Mouse (Mus musculus): ENCODE measurements around the gene Cep128.
A peak's percentile ranks its signal among the peaks of the same experiment; 100 is the strongest.

The Cep128 gene

DNA sequence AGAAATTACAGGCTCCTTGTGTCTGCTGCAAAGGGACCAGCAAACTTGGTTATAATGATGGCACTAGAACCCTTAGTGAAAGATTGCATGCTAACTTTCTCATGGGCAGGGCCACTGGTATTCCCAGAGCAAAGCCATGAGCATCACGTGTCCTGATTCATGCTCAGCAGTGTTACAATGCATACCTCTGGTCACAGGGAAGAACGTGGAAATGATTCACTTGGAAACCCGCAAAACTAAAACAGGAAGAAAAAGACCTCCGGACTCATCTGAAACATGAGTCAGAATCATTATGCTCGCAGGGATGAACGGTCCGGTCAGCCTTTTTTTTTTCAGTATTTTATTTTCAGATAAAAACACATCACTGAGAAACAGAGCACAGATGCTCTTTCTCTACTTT, 78.4 kb downstream of the Cep128 start:
- DNase-seq = no peak

DNA sequence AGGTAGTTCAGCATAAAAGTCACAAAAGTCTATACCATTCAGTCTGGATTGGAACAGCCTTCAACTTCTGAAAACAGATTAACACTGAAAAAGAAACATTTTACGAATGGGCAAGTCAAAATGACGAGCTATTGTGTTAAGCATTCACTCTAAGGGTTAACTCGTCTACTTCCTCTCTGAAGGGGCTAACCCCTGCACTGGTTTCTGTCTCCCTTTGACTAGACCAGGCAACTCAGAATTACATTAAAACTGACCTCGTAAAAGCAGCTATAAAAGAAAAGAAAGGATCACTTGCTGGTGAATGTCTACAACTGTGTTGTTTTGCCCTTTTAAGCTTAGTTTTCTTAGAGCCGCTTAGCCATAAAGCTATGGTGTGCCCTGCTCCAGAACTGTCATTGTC, 79.2 kb downstream of the Cep128 start:
- no peak for DNase-seq

DNA sequence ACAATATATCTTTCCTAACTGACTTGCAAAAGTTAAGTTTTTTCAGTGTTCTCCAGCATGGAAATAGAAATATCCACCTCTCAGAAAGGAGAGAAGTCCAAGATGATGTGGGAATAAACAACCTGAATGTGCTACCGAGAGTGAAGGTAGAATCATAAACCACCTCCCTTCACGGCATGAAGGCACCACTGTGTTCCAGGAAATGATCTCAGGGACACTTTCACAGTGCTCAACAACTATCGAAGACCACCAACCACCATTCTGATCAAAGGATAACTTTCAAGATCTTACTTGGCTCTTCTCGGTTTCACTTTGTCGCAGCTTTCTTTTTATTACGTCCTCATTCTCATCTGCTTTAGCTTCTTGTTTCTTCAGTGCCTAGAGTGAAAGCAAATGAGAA, 85.5 kb downstream of the Cep128 start:
- no peak for DNase-seq

DNA sequence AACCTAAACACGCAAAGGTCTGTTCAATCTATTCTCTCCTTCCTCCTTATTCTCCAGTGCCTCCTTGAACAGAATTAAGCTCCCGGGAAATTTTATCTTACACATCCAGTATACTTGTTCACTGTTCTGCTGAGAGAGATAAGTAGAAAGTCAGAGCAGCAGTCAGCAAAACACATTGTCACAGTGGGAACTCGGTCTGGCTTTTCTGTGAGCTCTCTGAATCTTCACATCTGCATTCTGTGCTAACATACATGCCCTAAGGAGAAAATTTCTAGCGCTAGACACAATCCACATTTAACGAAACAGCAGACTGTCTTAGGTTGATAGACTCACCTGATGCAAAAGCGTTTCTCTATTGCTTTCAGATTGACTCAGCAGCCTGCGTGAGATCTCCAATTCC, 88.3 kb downstream of the Cep128 start:
- no peak for DNase-seq

DNA sequence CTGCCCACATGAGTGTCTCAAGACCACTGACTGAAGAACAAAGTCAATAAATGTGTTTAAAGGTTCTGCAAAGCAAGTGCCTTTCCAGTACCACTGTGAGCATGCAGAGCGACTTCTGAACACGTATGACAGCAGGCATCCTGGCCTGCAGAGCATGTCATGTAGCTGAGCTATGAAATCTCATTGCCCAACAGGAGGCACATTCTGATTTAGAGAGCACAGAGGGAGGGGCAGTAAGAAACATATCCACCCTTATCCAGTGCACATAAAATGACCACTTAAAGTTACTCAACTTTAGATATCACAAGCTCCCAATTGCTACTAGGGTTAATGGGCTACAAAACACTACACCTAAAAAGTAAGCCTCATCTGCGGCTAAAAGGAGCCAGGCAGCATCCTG, 88.8 kb downstream of the Cep128 start:
- no peak for DNase-seq

GRCm38 (mm10) chr12:91273936-91274335, 110.3 kb downstream of the Cep128 start:
- DNase-seq = no peak

GRCm38 (mm10) chr12:91269634-91270033, 114.6 kb downstream of the Cep128 start:
- no peak for DNase-seq

DNA sequence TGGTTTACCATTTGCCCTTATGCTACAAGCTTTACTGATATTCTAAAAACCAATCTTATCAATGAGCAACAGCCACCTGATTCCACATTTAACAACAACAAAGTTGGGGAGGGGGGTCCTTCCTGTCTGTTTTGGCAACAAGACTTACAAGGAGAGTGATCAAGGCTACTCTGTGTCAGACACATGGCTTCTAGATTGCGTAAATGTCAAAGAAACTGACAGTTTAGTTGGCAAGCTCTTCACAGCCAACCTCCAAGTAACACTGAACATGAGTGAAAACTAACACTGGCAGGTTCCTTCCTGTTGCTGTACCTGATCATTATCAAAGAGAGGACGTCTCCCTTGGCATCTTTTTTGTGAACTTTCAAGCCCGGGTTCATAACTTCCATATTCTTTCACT, 115.2 kb downstream of the Cep128 start:
- DNase-seq = no peak

- no peak for DNase-seq
Observed at GRCm38 (mm10) chr12:91266014-91266413, 118.2 kb downstream of the Cep128 start.

- no peak for DNase-seq
Observed at GRCm38 (mm10) chr12:91265462-91265861, 118.7 kb downstream of the Cep128 start.

DNA sequence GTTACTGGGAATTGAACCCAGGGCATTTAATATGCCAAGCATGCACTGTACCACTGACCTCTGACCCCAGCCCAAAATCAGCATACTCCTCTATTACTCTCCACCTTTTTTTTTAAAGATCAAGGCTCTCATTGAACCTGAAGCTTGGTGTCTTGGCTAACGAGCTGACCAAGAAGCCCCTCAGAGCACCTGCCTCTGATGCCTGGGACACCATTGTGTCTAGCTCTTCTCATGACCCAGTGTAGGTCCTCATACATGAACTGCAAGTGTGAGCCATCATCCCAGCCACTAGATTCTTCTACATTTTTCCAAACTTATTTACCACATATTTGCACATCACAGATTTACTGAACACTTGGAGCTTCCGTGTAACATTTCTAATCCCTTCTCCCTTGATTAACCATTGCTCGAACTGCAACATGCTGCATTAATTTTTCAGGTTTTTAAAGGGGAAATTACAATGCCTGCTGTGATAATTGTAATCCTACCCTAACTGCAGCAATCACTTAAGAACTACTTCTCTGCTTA, 119.3 kb downstream of the Cep128 start:
- DNase-seq = no peak

DNA sequence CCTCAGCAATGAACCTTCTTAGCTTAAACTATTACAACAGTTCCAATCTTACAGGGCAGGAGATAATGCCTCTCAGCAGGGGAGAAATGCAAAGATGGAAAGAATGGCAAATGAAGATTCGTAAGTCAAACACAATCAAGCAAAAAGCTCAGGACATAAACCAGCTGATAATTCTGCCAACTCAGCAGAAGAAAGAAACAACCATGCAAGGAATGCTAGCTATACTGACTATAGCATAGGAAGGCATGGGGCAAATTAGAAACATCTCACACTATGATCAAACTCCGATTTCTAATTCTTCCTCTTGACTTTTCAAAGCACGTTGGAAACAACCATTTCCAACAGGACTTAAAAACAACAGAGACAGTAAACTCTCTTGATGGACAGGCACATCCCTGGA, 120.5 kb downstream of the Cep128 start:
- no peak for DNase-seq

DNA sequence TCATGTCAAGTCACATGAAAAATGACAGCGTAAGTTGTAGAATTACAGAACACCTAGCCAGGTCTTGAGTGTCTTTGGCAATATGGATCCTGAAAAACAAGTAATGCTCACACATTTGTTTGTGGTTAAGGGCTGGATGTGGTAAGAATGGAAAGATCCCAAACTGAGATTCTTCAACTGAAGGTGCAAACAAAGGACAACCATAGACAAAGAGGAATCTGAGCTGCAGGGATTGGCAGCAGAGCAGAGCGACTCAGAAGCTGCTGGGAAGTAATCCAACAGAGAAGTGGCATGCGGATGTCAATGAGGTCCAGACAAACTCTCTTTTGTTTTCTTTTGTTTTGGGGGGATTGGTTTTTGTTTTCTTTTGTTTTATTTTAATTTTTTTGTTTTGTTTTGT, 121.4 kb downstream of the Cep128 start:
- no peak for DNase-seq

DNA sequence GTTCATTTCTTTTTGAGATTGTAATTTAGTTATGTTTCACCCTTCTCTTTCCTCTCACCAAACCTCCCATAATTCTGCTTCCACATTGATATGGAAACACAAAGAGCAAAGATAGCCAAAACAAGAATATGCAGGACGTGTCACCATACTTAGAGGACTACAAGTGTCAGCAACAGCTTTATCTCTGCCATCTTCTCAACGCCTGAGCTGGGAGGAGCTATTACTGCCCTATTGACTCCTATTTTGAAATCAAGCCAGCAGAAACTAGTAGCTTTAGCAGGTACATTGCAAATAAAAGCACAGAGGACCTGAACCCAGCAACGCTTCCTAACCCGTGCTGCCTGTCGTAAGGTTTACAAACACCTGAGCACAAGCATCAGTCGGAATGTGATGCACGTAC, 127.9 kb downstream of the Cep128 start:
- DNase-seq = no peak

DNA sequence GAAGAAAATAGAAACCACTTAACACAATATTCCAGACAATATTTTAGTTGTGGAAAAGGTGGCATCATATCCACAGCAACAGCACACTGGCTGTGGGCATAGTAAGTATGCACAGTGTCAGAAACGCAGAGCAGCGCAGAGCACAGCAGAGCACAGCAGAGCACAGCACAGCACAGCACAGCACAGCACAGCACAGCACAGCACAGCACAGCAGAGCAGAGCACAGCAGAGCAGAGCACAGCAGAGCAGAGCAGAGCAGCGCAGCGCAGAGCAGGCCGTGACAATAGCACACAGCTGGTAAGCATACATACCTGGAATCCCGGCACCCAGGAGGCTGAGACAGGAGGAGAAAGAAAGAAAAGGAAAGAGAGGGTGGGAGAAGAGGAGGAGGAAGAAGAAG, 129.4 kb downstream of the Cep128 start:
- DNase-seq = no peak

- DNase-seq = no peak
Observed at GRCm38 (mm10) chr12:91220609-91221008, 163.6 kb downstream of the Cep128 start.

DNA sequence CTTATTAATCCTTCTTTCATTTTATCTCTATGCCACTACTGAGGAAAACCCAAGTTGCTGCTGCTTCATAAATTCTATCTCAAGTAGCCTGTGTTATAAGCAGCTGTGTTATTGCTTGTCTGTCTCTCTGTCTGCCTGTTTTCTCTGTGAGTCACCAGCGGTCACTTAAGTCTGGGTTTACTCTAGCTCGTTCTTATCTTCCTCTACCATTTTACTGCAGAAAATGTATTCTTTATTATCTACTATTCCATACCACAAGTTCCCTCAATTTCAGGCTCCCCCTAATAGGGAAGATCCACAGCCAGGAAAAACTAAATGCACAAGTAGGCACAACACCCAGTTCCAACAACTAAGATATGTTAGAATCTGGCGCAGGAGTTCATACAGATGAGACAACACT, 178.7 kb downstream of the Cep128 start:
- DNase-seq = no peak

DNA sequence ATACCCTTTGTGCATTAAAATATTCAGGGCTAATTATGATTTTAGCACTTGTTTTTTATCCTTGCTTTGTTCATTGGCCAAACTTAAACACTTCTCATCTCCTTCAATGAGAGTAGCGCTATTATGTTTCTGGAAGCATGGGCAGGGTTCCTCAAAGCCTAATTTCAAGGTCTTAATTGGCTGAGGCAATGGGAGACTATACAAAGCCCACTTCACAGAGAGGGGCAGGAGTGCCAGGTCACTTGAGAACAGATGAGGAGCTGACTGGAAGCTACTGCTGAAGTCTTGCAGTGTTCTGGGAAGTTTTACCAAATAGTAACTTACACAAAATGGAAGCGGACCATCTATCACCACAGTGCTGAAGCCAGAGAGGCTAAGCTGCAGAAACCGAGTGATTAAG, 179.9 kb downstream of the Cep128 start:
- DNase-seq = no peak

- no peak for DNase-seq
Observed at GRCm38 (mm10) chr12:91202496-91202895, 181.7 kb downstream of the Cep128 start.

GRCm38 (mm10) chr12:91189111-91189510, 195.1 kb downstream of the Cep128 start:
- no peak for DNase-seq

GRCm38 (mm10) chr12:91185564-91185963, 198.6 kb downstream of the Cep128 start:
- DNase-seq = no peak

DNA sequence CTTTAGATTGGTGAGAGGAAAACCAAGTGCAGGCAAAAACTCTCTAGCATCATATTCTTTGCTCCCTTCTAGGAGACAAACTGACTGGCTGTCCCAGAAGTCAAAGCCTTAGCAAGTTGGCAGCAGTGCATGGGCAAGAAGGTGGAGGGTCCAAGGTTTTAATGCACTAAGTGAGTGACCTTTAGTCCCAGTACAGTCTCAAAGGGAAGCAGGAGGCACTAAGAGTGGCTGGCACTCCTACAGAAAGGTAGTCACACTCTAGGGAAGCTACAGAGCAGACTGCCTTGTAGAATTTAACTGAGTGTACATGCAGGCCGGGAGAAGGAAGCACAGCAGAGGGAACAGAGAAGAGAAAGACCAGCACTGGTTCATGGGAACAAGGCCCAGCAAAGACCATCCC, 199.6 kb downstream of the Cep128 start:
- peak; percentile 2 to 3 for DNase-seq

- no peak for DNase-seq
Observed at GRCm38 (mm10) chr12:91183928-91184327, 200.3 kb downstream of the Cep128 start.

- no peak for DNase-seq
Observed at GRCm38 (mm10) chr12:91183304-91183855, 200.8 kb downstream of the Cep128 start.

DNA sequence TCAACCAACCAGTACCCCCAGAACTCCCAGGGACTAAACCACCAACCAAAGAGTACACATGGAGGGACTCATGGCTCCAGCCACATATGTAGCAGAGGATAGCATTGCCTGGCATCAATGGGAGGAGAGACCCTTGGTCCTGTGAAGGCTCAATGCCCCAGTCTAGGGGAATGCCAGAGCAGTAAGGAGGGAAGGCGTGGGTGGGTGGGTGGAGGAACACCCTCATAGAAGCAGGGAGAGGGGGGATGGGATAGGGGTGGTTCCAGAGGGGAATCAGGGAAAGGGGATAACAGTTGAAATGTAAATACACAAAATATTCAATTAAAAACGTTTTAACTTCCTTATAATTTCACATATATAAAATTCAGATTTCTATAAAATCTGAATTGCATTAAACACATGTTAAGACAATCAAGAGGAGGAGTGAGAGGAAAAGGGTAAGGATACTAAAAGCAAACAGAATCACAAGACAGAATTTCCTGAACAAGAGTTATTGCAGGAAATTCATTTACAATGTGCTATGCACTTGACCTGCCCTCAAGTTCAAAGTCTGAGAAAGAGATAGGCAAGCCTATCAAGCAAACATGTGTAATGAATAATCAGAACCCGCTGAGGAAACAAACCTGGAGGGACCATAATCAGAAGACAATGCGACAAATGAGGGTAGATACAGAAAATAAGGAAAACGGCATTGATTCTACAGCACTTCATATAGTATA, 207.2 kb downstream of the Cep128 start:
- DNase-seq = no peak

Measured in kidney, adult 8-10 months (tissue).